Mouse (Mus musculus): ENCODE data around the gene 4930402F06Rik.

Gene 4930402F06Rik

DNA sequence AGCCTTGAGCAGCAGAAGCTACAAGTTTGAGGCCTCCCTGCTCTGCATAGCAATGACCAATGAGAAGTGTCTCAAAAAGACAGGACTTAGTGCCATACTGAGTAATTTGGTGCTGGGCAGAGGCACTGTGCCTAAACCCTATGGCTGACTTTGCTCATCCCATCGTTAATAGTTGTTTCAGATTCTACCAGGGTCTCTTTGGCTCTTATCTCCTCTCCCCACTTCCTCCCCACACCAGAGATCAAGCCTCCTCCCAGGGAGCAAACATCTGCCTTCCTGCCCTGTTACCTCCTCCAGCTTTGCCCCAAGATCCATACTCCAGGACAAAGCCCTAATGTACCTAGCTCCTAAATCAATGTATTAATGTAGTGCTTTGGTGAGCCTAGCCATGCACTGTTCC, 20.3 kb upstream of the 4930402F06Rik start:
- no peak for DNase-seq (ENCODE audit: low spot score in 2 of 2)

DNA sequence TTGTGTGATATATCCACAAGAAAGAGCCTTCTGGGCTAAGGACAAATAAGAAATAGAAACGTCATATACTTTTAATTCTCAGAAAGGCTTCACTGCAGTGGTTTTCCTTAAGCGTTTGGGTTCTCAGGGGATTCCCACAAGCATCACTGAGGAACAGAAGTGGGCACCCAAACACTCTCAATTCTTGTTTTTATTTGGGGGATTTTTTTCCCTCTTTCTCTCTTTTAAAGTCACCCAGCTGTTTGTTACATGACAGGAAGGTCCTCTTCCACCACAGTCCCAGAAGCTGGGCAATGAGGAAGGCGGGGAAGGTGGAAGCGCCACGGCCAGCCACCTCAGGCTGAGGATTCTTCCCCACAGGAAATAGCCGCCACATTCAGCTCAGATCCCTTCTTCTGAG, 19.5 kb upstream of the 4930402F06Rik start:
- DNase-seq (ENCODE audit: low spot score in 2 of 2): no peak

DNA sequence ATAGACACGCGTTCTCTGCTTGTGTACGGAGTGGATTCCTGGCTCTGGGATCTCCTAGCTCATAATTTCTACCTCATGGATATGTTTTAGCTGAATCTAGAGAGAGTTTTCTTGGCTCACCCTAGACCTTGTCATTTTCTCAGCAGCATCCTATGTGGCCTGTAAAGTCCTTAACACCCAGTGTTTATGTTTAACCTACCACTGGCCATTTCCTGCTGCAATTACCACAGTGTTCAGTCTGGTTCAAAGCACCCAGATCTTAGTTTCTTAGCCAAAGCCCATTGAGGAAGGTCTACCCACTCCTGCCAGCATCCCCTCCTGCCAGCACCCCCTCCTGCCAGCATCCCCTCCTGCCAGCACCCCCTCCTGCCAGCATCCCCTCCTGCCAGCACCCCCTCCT, 15.8 kb upstream of the 4930402F06Rik start:
- no peak for DNase-seq (ENCODE audit: low spot score in 2 of 2)

DNA sequence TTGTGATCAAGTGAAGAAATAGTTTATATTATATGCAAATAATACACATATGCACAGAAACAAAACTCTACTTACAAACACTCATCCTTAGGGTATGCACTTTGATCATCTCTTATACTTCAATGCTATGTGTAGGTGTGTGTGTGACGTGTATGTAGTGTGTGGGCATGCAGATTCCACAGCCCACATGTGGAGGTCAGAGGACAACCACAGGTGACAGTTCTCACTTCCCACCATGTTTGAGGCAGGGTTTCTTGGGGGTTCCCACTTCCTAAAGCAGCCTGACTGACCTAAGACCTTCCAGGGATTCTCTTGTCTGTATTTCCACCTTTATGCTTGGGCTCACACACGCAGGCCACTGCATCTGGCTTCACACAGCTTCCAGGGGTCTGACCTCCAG, 15.3 kb upstream of the 4930402F06Rik start:
- DNase-seq (ENCODE audit: low spot score in 2 of 2): no peak

DNA sequence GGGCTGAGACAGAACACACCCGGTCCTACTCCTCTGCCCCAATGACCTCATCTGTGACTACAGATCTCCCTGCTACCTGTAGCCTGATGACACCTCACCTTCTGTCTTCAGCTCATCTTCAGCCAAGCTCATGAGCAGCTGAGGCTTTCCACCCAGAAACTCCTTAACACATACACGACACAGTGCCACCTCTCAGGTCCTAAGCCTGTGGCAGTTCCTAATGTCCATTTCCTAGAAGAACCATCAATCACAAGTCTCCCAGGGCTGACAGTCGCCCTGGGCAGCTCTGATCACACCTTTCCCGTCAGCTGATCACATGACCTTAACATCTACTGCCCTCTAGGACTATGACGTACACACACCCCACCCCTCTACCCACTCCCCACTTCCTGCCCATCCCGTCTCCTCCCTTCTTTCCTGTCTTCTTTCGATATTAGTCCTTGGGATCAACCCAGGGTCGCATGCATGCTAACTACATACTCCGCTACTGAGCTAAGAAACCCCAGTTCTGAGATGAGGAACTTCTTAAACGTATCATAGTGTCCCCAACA, 14.7 kb upstream of the 4930402F06Rik start:
- no peak for DNase-seq (ENCODE audit: low spot score in 2 of 2)

DNA sequence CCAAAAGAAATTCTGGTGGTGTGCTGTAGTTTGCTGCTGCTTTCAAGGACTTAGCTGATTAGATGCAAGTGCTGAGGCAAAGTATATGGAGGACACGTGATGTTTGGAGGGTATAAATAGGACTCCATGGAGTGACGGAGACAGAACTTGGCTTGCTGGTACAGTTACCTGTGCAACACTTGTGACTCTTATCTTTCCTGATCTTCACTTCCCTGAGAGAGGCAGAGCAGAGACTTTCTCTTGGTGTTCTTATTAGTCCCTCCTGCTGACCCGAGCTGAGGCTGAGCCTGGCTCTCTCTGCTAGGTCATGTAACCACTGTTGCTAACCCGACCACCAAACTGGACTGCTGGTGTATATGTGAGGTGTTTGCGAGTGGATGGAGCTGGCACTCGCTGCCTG, 12.5 kb upstream of the 4930402F06Rik start:
- DNase-seq (ENCODE audit: low spot score in 2 of 2): no peak

DNA sequence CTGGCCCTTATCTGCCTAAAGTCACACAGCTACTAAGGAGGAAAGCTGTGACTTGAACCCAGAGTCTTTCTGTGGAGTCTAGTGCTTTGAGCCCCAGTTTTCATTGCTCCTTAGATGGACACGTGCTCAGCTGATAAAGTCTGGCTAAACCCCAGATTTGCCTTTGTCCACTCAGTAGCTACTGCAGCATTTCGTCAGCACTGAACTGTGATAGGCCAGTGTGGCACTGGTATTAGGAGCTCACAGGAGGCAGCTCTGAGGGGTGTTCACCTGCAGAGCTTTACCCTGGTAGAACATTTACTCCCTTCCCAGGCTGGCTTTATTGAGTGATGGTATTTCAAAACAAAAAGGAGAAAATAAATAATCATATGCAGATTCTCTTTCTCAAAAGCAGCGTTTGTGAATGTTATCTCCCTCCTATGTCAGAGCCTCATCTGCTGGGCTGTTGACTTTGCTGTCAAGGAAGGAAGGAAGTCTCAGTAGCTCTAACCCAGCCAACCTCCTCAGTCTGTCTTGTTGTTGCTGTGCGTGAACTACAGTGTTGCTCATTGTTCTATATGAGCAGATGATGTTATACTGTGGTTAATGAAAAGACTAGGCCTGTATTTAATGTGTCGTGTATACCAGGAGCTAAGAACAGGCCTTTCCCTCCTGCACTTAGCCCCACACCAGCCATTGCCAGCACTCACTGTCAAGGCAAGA, 11.6 kb upstream of the 4930402F06Rik start:
- no peak for DNase-seq (ENCODE audit: low spot score in 2 of 2)

DNA sequence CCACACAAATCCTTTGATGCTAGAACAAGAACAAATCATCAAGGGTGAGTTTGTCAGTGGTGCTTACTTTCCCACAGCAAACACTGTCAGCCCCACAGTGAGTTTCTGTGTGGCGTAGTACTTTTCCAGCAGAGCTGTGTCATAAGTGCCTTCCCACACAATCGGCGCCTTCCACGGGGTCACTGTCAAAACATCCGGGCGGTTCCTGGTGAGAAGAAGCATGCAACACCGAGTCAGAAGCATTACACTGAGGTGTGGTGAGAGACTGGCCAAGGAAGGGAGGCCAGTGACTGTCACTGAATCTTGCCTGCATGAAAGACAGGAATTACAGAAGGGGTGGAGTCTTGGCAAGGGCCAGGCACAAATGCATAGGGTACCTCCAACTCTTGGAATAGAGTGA, 10.9 kb upstream of the 4930402F06Rik start:
- DNase-seq (ENCODE audit: low spot score in 2 of 2): no peak

DNA sequence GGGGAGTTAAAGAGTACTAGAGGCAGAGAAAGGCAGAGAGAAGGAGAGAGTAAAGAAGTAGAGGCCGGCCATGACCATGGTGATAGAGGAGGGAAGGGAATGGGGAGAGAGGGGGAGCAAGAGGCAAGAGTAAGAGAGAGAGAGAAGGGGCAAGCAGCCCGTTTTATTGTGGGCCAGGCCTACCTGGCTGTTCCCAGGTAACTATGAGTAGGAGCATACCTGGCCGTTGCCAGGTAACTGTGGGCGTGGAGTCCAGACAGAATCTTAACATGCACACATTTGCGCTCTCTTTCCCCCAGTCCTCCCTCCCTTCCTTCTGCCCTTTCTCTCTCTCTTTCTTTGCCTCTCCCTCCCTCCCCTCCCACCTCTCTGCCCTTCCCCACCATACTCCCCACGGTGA, 10.3 kb upstream of the 4930402F06Rik start:
- DNase-seq (ENCODE audit: low spot score in 2 of 2): no peak

DNA sequence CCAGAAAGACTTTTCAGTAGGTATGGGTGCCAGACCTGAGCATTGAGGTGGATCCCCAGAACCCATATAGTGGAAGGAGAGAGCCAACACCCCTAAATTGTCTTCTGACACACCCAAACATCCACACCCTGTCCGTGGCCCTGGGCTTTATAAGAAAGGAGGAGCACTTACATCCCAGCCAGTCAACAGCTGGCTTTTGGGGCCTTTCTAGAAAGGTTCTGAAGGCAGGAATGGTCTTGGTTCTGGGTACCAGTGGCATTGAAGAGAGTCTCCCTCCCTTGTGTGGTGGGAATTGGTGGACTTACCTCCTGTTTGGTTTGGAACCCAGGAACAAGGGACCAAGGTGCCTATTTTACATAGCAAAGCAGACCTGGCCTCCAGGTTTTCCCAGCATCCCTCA, 9.6 kb upstream of the 4930402F06Rik start:
- DNase-seq (ENCODE audit: low spot score in 2 of 2): no peak

DNA sequence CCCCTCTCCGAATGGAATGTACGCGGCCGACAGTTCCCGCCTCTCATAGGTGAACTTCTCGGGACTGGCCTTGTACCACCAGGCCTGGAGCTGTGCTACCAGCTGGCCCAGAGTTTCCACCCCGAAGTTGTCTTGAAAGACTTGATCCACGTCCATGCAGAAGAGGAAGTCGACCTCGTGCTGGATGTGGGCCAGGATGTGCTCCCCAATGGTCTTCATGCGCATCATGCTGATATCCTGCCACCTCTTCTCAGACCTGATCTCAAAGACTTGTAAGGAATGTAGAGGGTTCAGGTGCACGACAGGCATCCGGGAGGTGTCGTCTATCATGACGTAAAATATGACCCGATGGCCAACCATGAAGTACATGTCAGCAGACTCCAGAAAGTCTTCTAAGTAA, 5.4 kb upstream of the 4930402F06Rik start:
- no peak for DNase-seq (ENCODE audit: low spot score in 2 of 2)

DNA sequence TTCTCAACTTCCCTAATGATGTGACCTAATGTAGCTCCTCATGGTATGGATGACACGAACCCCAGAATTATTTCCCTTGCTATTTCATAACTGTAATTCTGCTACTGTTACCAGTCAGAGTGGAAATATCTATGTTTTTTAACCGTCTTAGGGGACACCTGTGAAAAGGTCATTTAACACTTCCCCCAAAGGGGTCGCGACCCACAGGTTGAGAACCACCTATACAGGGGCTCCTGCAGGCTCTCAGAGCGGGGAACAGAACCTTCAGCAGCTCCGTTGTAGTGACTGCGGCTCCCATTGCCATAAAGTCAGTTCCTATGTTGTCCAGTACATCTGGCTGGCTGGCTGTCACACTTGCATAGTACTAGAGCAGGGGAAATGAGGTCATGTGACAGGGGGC, 3.8 kb upstream of the 4930402F06Rik start:
- DNase-seq (ENCODE audit: low spot score in 2 of 2): no peak

DNA sequence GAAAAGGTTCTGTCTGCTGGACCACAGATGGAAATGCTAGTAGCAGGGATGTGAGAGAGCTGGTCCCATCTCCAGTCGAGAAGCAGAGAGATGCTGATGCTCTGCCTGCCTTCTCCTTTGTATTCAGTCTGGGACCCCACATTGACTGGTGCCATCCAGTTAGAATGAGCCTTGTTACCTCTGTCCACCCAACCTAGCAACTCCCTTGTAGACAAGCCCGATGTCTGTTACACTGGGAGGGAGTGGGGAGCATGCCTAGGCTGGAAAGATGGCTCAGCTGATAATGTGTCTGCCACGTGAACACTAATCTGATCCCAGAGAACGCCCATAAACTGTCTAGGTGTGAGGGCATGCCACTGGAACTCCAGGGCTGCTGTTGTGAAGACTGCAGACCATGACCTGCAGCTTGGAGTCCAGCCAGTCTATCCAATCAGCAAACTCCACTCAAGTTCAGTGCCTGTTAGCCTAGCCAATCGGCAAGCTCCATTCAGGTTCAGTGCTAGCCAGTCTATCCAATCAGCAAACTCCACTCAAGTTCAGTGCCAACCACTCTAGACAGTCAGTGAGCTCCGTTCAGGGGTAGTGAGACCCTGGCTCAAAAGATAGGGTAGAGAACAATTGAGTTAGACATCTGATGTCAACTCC, 1.3 kb upstream of the 4930402F06Rik start:
- no peak for DNase-seq (ENCODE audit: low spot score in 2 of 2)

DNA sequence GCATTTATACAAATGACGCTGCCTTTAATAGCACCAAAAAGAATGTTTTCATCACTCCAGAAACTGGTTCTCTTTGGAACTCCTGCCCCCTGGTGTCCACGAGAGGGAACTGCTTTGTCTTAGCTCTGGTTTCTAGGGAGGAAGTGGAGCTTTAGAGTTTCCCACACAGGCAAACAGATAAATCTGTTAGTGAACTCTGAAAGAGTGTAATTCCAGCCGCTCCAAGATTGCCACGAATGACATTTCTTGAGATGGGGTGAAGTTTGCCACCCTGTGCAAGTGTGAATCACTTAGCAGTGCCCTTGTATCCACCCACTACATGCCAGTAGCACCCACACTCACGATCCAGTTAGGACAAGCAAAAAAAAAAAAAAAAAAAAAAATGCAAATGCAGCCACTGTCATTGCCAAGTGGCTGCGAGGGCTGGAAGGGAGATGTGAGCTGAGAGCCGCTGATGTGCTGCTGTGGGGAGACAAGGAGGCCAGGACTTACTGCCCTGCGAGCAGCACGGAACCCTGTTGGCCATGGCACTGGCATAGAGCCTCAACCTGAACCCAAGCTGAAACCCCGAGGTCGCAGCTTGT, 707 bp upstream of the 4930402F06Rik start:
- peak; percentile 39 to 71 for DNase-seq (ENCODE audit: low spot score in 2 of 2)

DNA sequence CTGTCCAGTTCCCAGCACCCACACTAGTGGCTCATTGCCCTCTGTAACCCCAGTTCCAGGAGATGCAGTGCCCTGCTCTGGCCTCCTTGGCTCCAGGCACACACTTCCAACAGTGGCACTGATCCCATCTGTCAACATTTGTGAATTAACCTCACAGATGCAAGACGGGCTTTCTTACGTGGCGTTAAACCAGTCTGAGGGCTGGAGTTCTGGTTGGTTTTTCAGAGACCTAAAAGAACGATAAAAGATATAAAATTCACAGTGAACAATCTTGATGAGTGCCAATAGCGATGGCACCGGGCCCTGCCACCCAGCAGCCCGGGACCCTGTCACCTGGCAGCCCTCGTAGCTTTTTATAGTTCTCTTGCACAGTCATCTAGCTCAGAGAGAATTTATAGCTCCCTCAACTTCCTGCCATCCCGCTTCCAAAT, 11.5 kb downstream of the 4930402F06Rik start:
- no peak for DNase-seq (ENCODE audit: low spot score in 2 of 2)

DNA sequence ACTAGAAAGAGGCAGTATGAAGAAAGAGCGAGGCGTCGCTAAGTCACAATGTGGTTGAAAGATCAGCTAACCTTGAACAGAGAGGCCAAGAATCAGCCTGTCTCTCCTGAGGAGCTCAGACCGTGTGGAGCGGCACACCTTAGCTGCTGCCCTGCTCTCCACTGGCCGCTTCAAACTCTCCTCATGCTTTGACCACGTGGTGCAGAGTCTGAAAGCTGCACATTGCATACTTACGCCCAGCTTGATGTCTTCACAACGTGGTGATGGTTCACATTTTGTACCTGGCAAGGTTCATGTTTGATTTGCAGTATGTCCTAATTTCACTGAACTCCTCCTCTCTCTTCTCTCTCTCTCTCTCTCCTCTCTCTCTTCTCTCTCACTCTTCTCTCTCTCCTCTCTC, 17.7 kb downstream of the 4930402F06Rik start:
- no peak for DNase-seq (ENCODE audit: low spot score in 2 of 2)

DNA sequence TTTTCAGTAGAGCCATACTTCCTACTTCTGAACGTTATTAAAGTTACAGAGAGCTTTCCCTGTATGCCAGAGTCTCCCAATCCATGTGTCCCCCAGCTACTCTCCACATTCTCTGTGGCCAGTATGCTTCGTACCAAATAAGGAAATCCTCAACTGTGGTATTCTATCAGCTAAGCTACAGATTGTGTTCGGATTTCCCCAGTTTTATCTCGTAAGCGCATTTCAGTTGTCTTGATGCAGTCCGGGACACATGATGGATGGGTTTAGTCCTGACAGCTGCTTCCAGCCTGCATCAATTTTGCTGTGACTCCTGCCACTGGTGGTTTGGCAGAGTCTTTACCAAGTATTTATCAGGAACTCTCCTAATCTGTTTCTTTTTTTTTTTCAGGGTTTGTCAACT, 19.4 kb downstream of the 4930402F06Rik start:
- no peak for DNase-seq (ENCODE audit: low spot score in 2 of 2)

DNA sequence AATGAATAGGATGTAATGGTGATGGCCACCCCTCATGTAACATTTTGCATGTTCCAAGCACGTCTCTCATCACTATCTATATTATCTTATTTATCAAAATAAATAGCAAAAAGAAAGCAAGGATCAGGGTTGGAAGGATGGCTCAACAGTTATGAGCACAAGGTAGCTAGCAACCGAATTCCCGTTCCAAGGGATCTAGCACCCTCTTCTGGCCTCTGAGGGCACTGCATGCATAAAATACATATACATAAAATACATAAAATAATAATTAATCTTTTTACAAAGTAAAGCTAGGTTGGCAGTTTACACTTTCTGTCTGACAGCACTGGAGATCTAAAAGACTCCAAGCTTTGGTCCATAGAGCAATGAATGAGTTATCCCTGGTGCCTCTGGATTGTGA, 24.0 kb downstream of the 4930402F06Rik start:
- no peak for DNase-seq (ENCODE audit: low spot score in 2 of 2)

DNA sequence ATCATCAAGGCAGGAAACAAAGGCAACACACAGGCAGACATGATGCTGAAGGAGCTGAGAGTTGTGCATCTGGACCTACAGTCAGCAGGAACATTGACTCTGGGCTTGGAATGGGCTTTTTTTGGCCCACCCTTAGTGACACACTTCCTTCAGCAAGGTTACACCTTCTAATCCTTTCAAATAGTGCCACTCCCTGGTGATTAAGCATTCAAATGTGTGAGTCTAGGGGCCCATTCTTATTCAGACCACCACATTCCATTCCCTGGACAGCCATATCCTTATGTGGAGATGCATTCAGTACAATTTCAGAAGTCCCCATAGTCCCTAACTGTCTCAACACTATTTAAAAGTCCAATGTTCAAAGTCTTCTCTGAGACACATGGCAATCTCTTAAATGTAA, 26.3 kb downstream of the 4930402F06Rik start:
- DNase-seq (ENCODE audit: low spot score in 2 of 2): no peak

DNA sequence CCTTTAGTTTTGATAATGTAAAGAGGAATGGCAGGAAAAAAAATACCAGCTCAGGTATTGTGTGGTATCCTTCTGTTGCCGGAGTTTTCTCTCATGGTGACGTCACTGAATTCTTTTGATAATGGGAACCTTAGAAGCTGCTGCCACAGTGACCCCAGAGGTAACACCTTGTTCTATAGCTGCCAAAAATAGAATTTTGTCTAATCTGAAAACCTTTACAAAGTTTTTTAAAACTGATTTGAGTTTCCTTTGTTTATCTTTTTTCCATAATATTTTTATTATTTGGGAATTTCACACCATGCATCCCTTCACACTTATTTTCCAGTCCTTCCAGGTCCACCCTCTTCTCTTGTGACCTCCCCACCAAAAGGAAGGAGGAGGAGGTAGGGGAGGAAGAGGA, 29.3 kb downstream of the 4930402F06Rik start, which contains the start of gene 4930568D16Rik:
Gene 4930568D16Rik (minus strand): TSS at position 101 of the 400 bp plus-strand sequence.
- DNase-seq (ENCODE audit: low spot score in 2 of 2): no peak

DNA sequence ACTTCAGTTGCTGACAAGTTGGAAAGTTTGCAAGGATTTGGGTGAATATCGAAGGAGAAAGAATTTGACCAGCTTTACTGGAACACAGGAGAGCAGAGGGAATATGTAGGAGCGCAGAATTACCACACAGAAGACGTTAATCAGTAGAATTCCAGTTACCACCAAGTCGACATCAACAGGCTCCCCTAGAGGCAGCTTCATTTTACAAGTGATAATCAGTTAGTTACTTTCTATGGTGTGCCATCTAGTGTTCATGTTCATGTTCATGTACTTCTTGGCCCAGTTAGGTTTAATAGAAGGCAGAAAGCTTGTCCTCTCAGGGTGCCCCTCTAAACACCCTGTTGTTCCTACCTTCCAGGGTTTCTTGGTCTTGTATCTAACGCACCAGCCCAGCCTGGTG, 47.8 kb downstream of the 4930402F06Rik start:
- DNase-seq (ENCODE audit: low spot score in 2 of 2): no peak

DNA sequence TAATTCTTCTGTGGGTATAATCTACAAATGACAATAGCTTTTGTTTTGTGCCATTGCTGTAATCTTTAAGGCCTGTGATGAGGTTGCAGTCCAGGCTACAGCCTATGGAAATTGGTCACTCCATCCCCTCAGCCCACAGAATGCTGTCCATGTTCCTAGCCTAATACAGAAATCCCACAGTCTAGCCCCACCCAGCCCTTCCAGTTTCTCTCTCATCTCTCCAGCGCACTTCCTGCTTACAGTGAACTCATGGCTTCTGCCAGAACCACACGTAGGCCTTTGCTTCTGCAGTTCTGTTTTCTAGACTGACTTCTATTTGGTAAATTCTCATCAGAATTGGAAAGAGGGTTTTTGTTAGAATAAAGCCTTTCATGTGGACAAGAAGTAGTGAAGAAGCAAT, 51.0 kb downstream of the 4930402F06Rik start:
- DNase-seq (ENCODE audit: low spot score in 2 of 2): no peak

DNA sequence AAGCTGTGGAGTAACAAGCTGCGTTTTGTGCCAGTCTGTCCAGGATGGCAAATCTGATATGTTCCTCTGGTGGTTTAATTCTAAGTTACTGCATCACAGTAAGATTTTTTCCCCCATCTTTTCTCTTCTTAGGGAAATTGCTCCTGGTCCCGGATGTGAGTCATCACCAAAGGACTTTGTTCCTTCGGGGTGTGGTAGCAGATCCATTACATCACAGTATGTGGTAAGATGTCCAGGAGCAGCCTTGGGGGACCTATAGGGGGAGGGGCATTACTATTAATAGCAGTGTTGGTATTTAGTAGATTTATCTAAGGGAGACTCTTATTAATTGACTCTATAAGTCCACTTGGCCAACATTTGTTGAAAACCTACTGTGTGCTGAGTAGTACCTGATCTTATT, 54.4 kb downstream of the 4930402F06Rik start:
- no peak for DNase-seq (ENCODE audit: low spot score in 2 of 2)

All from frontal cortex, postnatal 10 days (tissue).